Mouse (Mus musculus) kidney, adult 2 months (tissue): Measurements from ENCODE around the gene Gprin1. TPM values are rescaled to one million over a fixed set of nuclear protein-coding genes. Genes with fewer than 3 reads are reported as not detected.
"Not testable (repeated sequence)": the region's sequence is repeated elsewhere in the genome, so short reads cannot be mapped to it uniquely, and the experiment has no call there.

Source experiments
- DNase-seq: peaks from one replicate; pipeline ENCODE4 v3.0.0; 2021
- H3K27ac ChIP-seq: fragments of 200-500 bp; 2 replicates; pipeline ENCODE4 v1.5.1; 2012; ENCODE audit warnings: low read depth, low read length, control low read depth, inconsistent platforms; ENCODE audit not compliant: insufficient read depth
- H3K27me3 ChIP-seq: fragments of 200-500 bp; replicated peaks from 2 replicates; pipeline ENCODE4 v1.6.1; 2012; ENCODE audit warnings: mild to moderate bottlenecking, moderate library complexity, low read length, inconsistent platforms; ENCODE audit not compliant: control insufficient read depth, insufficient read depth
- H3K36me3 ChIP-seq: fragments of 200-500 bp; 2 replicates; pipeline ENCODE4 v1.6.1; 2012; ENCODE audit warnings: mild to moderate bottlenecking, moderate library complexity, low read length, inconsistent platforms; ENCODE audit not compliant: control insufficient read depth, insufficient read depth
- H3K4me1 ChIP-seq: fragments of 200-500 bp; 2 replicates; pipeline ENCODE4 v1.6.1; 2011; ENCODE audit warnings: low read length; ENCODE audit not compliant: control insufficient read depth, insufficient read depth
- H3K4me3 ChIP-seq: fragments of 200-500 bp; 2 replicates; pipeline ENCODE4 v1.5.1; 2011; ENCODE audit warnings: mild to moderate bottlenecking, low read depth, low read length, control low read depth; ENCODE audit not compliant: insufficient read depth
- CTCF ChIP-seq: fragments of 200-500 bp; conservative IDR thresholded peaks from 2 replicates; pipeline ENCODE4 v1.5.1; 2011; ENCODE audit warnings: low read depth, mild to moderate bottlenecking, control low read depth, low read length, moderate library complexity, mixed read lengths; ENCODE audit not compliant: insufficient read depth, insufficient read length
- POLR2A ChIP-seq: fragments of 200-500 bp; IDR thresholded peaks from one replicate; pipeline ENCODE4 v1.6.1; 2011; ENCODE audit warnings: low read depth, low read length, control low read depth
- WGBS: fragments of 180-500 bp; shearing (Covaris S2); methylation state at CpG from one replicate; pipeline ENCODE4 v1.1.7; 2018; 5-methylcytosine and 5-hydroxymethylcytosine counted together
- polyA plus RNA-seq: library from polyadenylated mRNA; depleted of rRNA; stranded (reverse); fragments of >200 nt; gene quantifications from 2 replicates; pipeline ENCODE4 v1.2.3, GENCODE M21; 2012

Gprin1 gene
- polyA plus RNA-seq, 1 experiment: 0.03 TPM

GRCm38 (mm10) chr13:54792259-54793230 lies 42.9 kb upstream of the Gprin1 start:
- no peak overlapping the region for H3K27ac ChIP-seq
- peaks cover 5% of the 10 kb centered on the region; the same call in 1 of the 2 replicates for H3K4me1 ChIP-seq
- no peak for DNase-seq
- TF ChIP-seq POLR2A (no peak), CTCF (0 out of 2 replicates have a peak, but pooled peaks have one; percentile 25)
- no peak overlapping the region for H3K4me3 ChIP-seq
- 38% methylated on average over 21 of the region's 21 CpGs for WGBS
- H3K27me3 ChIP-seq: no peaks in the 10 kb centered on the region
- H3K36me3 ChIP-seq: no peaks in the 10 kb centered on the region

GRCm38 (mm10) chr13:54789561-54790397 lies 40.1 kb upstream of the Gprin1 start:
- no peak overlapping the region for H3K27ac ChIP-seq
- DNase-seq: peak; percentile 45
- no peak for TF ChIP-seq POLR2A
- TF ChIP-seq CTCF: no peak

GRCm38 (mm10) chr13:54788740-54789560 lies 39.3 kb upstream of the Gprin1 start, which contains the start of gene Tspan17:
Gene Tspan17 (plus strand): TSS chr13:54789377.
- Histone ChIP-seq H3K4me3 (peak within 1 kb of the TSS; percentile 60), H3K27ac (no peak within 1 kb of the TSS), H3K4me1 (peaks cover 5% of the 10 kb centered on the region; the same call in 1 of the 2 replicates), H3K36me3 (no peaks in the 10 kb centered on the region), H3K27me3 (no peaks in the 10 kb centered on the region)
- WGBS: 2% methylated on average over 49 of the region's 49 CpGs
- DNase-seq: peak; percentile 98
- TF ChIP-seq CTCF (no peak), POLR2A (no peak)

More at GRCm38 (mm10) chr13:54789561-54790397, 40.1 kb upstream of the Gprin1 start:
- Histone ChIP-seq H3K4me3 (peak overlapping the region; percentile 60), H3K4me1 (peaks cover 5% of the 10 kb centered on the region; the same call in 1 of the 2 replicates), H3K27me3 (no peaks in the 10 kb centered on the region), H3K36me3 (no peaks in the 10 kb centered on the region)
- 2% methylated on average over 38 of the region's 38 CpGs for WGBS

GRCm38 (mm10) chr13:54787591-54787990 lies 37.9 kb upstream of the Gprin1 start:
- not testable (repeated sequence) for H3K36me3 ChIP-seq, H3K27me3 ChIP-seq, H3K4me1 ChIP-seq, H3K27ac ChIP-seq, H3K4me3 ChIP-seq
- 13% methylated on average over 2 of the region's 2 CpGs for WGBS
- DNase-seq: peak; percentile 73

- Histone ChIP-seq H3K27ac (no peak within 1 kb of the TSS), H3K36me3 (no peaks in the 10 kb centered on the region), H3K27me3 (no peaks in the 10 kb centered on the region), H3K4me3 (no peak within 1 kb of the TSS), H3K4me1 (no peaks in the 10 kb centered on the region)
- TF ChIP-seq CTCF (no peak), POLR2A (no peak)
- WGBS: 86% methylated on average over 4 of the region's 4 CpGs
- DNase-seq: no peak
These were observed 34.0 kb upstream of the Gprin1 start, which contains the start of gene Eif4e1b for GRCm38 (mm10) chr13:54783698-54784097. Gene Eif4e1b (plus strand): TSS chr13:54783998.

- Histone ChIP-seq H3K36me3 (no peaks in the 10 kb centered on the region), H3K4me1 (no peaks in the 10 kb centered on the region), H3K4me3 (no peak overlapping the region), H3K27ac (no peak overlapping the region), H3K27me3 (no peaks in the 10 kb centered on the region)
- DNase-seq: no peak
- no peak for TF ChIP-seq CTCF
- no peak for TF ChIP-seq POLR2A
- WGBS: 63% methylated on average over 2 of the region's 2 CpGs
These were observed 33.6 kb upstream of the Gprin1 start for GRCm38 (mm10) chr13:54783235-54783634.
